In the genomic region with DNA sequence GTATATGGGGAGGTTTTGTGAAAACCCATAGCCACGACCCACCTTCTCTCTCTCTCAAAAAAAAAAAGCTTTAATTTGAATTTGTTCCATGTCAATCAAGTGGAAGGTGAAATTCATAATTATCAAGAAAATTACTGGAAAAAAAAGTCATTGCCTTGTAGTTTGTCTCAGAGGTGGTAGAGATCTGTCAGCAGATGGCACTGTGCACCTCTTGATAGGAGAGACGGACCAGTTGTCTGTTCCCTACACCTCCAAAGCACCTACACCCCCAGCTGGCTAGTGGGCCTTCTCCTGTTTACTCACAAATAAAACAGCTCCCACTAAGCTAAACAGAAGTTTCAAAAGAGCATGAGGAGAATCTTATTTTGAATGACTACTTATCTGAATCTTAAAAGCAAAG, we compare ENCODE assay signal across 9 mouse cellular contexts.
DNase-seq lines count a peak whose midpoint lies in the region; ATAC-seq and TF ChIP-seq lines count a peak whose summit lies in the region.
"Had no signal": no experiment of that assay in that cellular context is flagged by ENCODE, and none has a peak within 500 bp of the region (broad histone marks: within the 10 kb centered on the region; RNA-seq: fewer than 3 reads in every experiment).

No protein-coding gene starts in this region.

- no peaks in the 10 kb centered on the region for H3K36me3 ChIP-seq in midbrain, postnatal 0 days (ENCODE audit: insufficient read depth, low read length)
- H3K36me3 ChIP-seq in midbrain, embryonic 10.5 days, result no peaks in the 10 kb centered on the region
- no peaks in the 10 kb centered on the region for H3K36me3 ChIP-seq in small intestine, adult 2 months (ENCODE audit: control insufficient read depth, insufficient read depth, low read length)
- H3K36me3 ChIP-seq: hindbrain, embryonic 15.5 days had no signal

- TF ChIP-seq POLR2A in small intestine, adult 2 months (IDR thresholded peaks at IDR 0.05; ENCODE audit: low read depth, low read length), result no peak

- no peak overlapping the region for H3K4me3 ChIP-seq in midbrain, postnatal 0 days (ENCODE audit: low read depth, low read length)
- H3K4me3 ChIP-seq in midbrain, embryonic 10.5 days, result no peak overlapping the region
- no peak overlapping the region for H3K4me3 ChIP-seq in small intestine, adult 2 months (ENCODE audit: low read depth, low read length)
- H3K4me3 ChIP-seq: hindbrain, embryonic 15.5 days had no signal

- intact Hi-C loops in gastrocnemius, postnatal 36 days (cut with DNase I), result no loop called here

- no peaks in the 10 kb centered on the region for H3K4me1 ChIP-seq in midbrain, postnatal 0 days (ENCODE audit: insufficient read depth, low read length)
- no peaks in the 10 kb centered on the region for H3K4me1 ChIP-seq in midbrain, embryonic 10.5 days
- no peaks in the 10 kb centered on the region for H3K4me1 ChIP-seq in small intestine, adult 2 months (ENCODE audit: control insufficient read depth, insufficient read depth, insufficient read length, low read length)
- H3K4me1 ChIP-seq: hindbrain, embryonic 15.5 days had no signal

- peak; percentile 28 to 36 for DNase-seq in cerebellum, postnatal 14 days
- no peak for DNase-seq in cerebellum, adult 11-12 months
- peak; percentile 22 for DNase-seq in kidney, postnatal 10 days
- DNase-seq in kidney, adult 11 months, result no peak
- DNase-seq in midbrain, postnatal 0 days (ENCODE audit: low spot score), result peak; percentile 36
- no peak for DNase-seq in midbrain, embryonic 10.5 days (ENCODE audit: low spot score)
- DNase-seq in gastrocnemius, postnatal 36 days, result no peak

- TF ChIP-seq CTCF in midbrain, postnatal 0 days (IDR thresholded peaks at IDR 0.05), result peak; percentile 53
- peak; percentile 36; the same call in 1 of the 2 replicates for TF ChIP-seq CTCF in small intestine, adult 2 months (IDR thresholded peaks at IDR 0.05; ENCODE audit: extremely low read depth, insufficient read length, insufficient replicate concordance, low read depth, low read length)

- no peak overlapping the region for H3K27ac ChIP-seq in midbrain, postnatal 0 days (ENCODE audit: low read depth, low read length)
- no peak overlapping the region for H3K27ac ChIP-seq in midbrain, embryonic 10.5 days (replicated peaks)
- H3K27ac ChIP-seq in small intestine, adult 2 months (ENCODE audit: insufficient read depth, low read depth, low read length), result no peak overlapping the region
- H3K27ac ChIP-seq: hindbrain, embryonic 15.5 days had no signal

- no peaks in the 10 kb centered on the region for H3K9me3 ChIP-seq in midbrain, postnatal 0 days (ENCODE audit: low read length)
- H3K9me3 ChIP-seq in midbrain, embryonic 10.5 days (replicated peaks), result no peaks in the 10 kb centered on the region
- H3K9me3 ChIP-seq: hindbrain, embryonic 15.5 days had no signal

- no peaks in the 10 kb centered on the region for H3K27me3 ChIP-seq in midbrain, postnatal 0 days (ENCODE audit: insufficient read depth, low read length)
- H3K27me3 ChIP-seq in midbrain, embryonic 10.5 days (ENCODE audit: low read depth, poor library complexity, severe bottlenecking), result no peaks in the 10 kb centered on the region
- H3K27me3 ChIP-seq in small intestine, adult 2 months (ENCODE audit: control insufficient read depth, insufficient read depth, low read length), result no peaks in the 10 kb centered on the region
- H3K27me3 ChIP-seq: hindbrain, embryonic 15.5 days had no signal

- WGBS in midbrain, postnatal 0 days, result 44% methylated on average over 2 of the region's 2 CpGs
- WGBS in midbrain, embryonic 10.5 days, result 42% methylated on average over 2 of the region's 2 CpGs
- WGBS in small intestine, adult 2 months, result 36% methylated on average over 2 of the region's 2 CpGs

- no peak overlapping the region for H3K9ac ChIP-seq in midbrain, postnatal 0 days (replicated peaks; ENCODE audit: low read length, poor library complexity, severe bottlenecking)
- H3K9ac ChIP-seq: hindbrain, embryonic 15.5 days had no signal

- ATAC-seq in midbrain, postnatal 0 days (ENCODE audit: low FRiP score), result no peak

- no peak overlapping the region for H3K4me2 ChIP-seq in midbrain, postnatal 0 days (ENCODE audit: low read depth, low read length, poor library complexity, severe bottlenecking)
- H3K4me2 ChIP-seq: hindbrain, embryonic 15.5 days had no signal

Comparison
In these comparisons a context has a peak if more than half of its experiments do, and no peak if none do; other contexts are left out.
1. DNase-seq: peak in cerebellum, postnatal 14 days (2 of 2), kidney, postnatal 10 days (single experiment) and midbrain, postnatal 0 days (single experiment); none in cerebellum, adult 11-12 months (single experiment), kidney, adult 11 months (single experiment), midbrain, embryonic 10.5 days (single experiment) and gastrocnemius, postnatal 36 days (0 of 2).